Mouse (Mus musculus) CH12.LX (cell line): ENCODE data around the gene Styk1.

ENCODE experiments used
- CHD2 ChIP-seq: IDR thresholded peaks from 2 replicates; pipeline ENCODE4 v1.6.1; 2011; ENCODE audit warnings: low read length, improper control_type of control experiment
- CTCF ChIP-seq, 2 experiments: IDR thresholded peaks in 1 of 2; conservative IDR thresholded peaks in 1 of 2; 2 replicates each; pipeline ENCODE4 v1.5.1; 2011 to 2012; ENCODE audit warnings: low read depth in 2 of 2, low read length in 2 of 2, improper control_type of control experiment in 1 of 2, inconsistent platforms in 1 of 2, mild to moderate bottlenecking in 1 of 2, moderate library complexity in 1 of 2
- EP300 ChIP-seq: IDR thresholded peaks from 2 replicates; pipeline ENCODE4 v1.6.1; 2011; ENCODE audit warnings: low read length, improper control_type of control experiment
- TCF12 ChIP-seq: IDR thresholded peaks from 2 replicates; pipeline ENCODE4 v1.6.1; 2014; ENCODE audit warnings: low read depth, mild to moderate bottlenecking, inconsistent platforms, low read length, improper control_type of control experiment
- ZC3H11A ChIP-seq: IDR thresholded peaks from 2 replicates; pipeline ENCODE4 v1.6.1; 2012; ENCODE audit warnings: low read depth, mild to moderate bottlenecking, inconsistent platforms, low read length, improper control_type of control experiment

GRCm38 (mm10) chr6:131401259-131401658 lies 47.9 kb upstream of the Styk1 start:
- TF ChIP-seq CTCF (conservative IDR thresholded peaks at IDR 0.05 in 1 of 2, IDR thresholded peaks at IDR 0.05 in 1 of 2; ENCODE audit: low read depth in 2 of 2, low read length in 2 of 2) (no peak), EP300 (no peak), ZC3H11A (no peak), CHD2 (no peak), TCF12 (no peak)
